Mouse (Mus musculus): ENCODE data around the gene Lbx2. TPM values are rescaled to one million over a fixed set of nuclear protein-coding genes. Genes with fewer than 3 reads are reported as not detected.

Lbx2 gene
- 0.78 TPM in 1 of 2 replicates, not detected in the other for polyA plus RNA-seq (2012; ENCODE audit: insufficient read depth, insufficient read length, missing spikeins)

DNA sequence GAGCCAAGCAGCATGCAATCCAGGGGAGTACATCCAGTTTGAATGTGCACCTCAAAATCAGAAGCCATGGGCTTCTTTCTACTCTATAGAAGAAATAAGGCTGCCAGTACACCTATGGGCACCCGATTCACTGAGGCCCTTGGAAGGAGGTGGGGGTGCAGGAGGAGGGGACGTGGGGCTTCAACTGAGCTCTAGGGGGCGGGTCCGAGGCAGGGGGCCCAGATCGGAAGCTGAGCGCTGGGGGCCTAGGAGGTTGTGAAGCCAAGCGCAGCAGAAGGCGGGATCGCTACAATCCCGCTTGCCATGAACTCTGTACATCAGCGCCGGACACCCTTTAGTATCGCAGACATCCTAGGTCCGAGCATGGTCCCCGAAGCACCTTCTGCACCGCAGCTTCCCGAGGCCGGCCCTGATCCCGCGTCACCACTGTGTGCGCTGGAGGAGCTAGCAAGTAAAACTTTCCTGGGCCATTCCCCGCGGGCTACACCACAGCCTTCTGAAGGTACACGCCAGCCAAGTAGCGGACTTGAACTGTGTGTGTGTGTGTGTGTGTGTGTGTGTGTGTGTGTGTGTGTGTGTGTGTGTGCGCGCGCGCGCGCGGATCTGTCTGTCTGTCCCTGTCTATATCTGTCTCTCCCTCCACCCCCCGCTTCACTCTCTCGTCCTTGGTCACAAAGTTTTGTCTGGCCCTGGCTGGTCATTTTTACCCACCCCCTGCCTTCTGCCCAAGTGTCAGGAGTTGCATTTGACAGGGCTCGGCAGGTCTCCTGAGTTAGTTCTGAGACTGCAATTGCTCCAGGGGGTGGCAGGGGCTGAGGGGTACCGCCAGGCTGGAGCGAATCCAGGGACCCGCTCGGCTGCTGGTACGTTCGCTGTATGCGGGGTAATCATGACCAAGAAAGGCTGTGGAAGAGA, at the start of gene Lbx2:
Gene Lbx2 (plus strand): TSS at position 247 of the 915 bp plus-strand sequence.
- TF ChIP-seq CTCF (IDR thresholded peaks at IDR 0.05; ENCODE audit: low read depth, low read length) (no peak), POLR2A (IDR thresholded peaks at IDR 0.05; ENCODE audit: borderline replicate concordance, low read depth, low read length) (no peak)
- H3K4me3 ChIP-seq (ENCODE audit: insufficient read depth, low read length) = peak within 1 kb of the TSS; percentile 53

DNA sequence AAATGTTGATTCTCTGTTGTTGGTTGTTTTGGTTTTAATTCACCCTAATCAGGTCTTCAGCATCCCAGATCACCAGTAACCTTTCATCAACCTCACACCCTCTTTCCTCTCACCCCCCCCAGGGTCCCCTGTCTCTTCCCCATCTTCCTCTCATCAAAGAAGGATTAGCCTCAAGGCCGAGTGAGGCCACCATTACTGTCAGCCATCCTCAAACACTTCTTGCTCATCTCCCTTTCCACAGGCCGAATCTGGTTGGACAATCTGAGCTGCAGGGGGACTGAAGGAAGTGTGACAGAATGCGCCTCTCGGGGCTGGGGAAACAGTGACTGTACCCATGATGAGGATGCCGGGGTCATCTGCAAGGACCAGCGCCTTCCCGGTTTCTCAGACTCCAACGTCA, 49.0 kb upstream of the Lbx2 start:
- H3K4me3 ChIP-seq (ENCODE audit: insufficient read depth, low read length) = no peak overlapping the region
- TF ChIP-seq POLR2A (IDR thresholded peaks at IDR 0.05; ENCODE audit: borderline replicate concordance, low read depth, low read length) (no peak), CTCF (IDR thresholded peaks at IDR 0.05; ENCODE audit: low read depth, low read length) (no peak)
- H3K4me1 ChIP-seq (ENCODE audit: control insufficient read depth, insufficient read depth, low read length) = peaks cover 31% of the 10 kb centered on the region
- no peak overlapping the region for H3K27ac ChIP-seq (ENCODE audit: insufficient read depth, low read depth, low read length)

More for the DNA sequence above, at the start of gene Lbx2:
- Histone ChIP-seq H3K27ac (ENCODE audit: insufficient read depth, low read depth, low read length) (no peak within 1 kb of the TSS), H3K4me1 (ENCODE audit: control insufficient read depth, insufficient read depth, low read length) (peaks cover 2% of the 10 kb centered on the region; the same call in 1 of the 2 replicates)

DNA sequence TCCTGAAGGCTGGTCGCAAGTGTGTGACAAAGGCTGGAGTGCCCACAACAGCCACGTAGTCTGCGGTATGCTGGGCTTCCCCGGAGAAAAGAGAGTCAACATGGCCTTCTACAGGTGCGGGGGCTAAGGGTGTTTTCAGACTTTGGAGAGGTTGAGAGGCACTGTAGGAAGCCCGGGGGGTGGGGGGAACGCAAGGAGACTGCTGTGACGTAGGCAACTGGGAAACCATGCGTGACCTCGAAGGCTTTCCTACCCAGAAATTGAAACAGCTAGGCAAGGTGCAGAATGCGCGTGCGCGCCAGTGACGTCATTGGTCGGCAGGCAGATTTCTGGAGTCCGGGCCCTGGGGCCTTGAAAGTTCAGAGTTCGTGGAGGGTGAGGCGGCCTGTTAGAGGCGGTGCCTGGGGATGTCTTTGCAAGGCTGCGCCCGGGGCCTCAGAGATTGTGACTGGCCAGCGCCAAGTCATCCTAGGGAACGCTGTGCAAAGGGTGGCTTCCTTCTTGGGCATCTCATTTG, 47.6 kb upstream of the Lbx2 start:
- Histone ChIP-seq H3K4me3 (ENCODE audit: insufficient read depth, low read length) (no peak overlapping the region), H3K27ac (ENCODE audit: insufficient read depth, low read depth, low read length) (peak overlapping the region; percentile 29), H3K4me1 (ENCODE audit: control insufficient read depth, insufficient read depth, low read length) (peaks cover 41% of the 10 kb centered on the region)
- TF ChIP-seq POLR2A (IDR thresholded peaks at IDR 0.05; ENCODE audit: borderline replicate concordance, low read depth, low read length) (no peak), CTCF (IDR thresholded peaks at IDR 0.05; ENCODE audit: low read depth, low read length) (no peak)

DNA sequence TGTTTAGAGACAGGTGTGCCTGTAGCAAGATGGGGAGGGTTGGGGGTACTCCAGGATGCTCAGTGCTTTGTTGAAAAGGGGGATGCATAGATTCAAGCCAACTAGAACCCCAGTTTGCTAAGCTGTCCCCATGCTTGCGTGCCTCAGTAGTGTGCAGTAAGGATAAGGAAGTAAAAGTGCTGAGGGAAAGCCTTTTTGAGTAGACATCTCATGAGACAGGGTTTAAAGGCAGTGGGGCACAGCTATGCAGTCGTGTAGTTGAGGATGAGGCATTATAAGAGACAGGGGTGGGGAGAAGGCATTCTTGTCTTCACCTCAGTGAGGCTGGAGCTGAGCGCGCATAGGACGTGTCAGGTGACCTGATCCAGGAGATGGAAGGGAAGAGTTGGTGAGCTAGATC, 45.6 kb upstream of the Lbx2 start:
- Histone ChIP-seq H3K4me3 (ENCODE audit: insufficient read depth, low read length) (no peak overlapping the region), H3K27ac (ENCODE audit: insufficient read depth, low read depth, low read length) (peak overlapping the region; percentile 76)

DNA sequence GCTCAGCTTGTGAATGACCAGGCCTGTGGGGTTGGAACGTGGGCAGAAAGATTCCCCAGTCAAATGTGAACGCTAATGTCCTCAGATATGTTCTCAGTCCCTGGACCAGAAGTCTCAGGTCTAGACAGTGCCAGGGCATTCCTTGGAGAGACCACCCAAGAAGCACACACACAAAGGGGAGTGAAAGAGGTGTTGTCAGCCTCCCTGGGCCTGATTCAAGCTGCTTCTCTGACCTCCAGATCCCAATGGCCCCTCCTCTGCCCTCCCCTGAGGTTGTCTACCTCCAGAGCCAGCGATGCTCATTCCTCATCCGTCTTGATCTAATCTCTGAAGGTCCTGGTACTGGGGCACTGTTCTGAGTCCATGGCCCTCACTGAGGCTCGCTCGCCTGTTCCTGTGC, 42.6 kb upstream of the Lbx2 start:
- Histone ChIP-seq H3K4me3 (ENCODE audit: insufficient read depth, low read length) (no peak overlapping the region), H3K4me1 (ENCODE audit: control insufficient read depth, insufficient read depth, low read length) (peaks cover 62% of the 10 kb centered on the region), H3K27ac (ENCODE audit: insufficient read depth, low read depth, low read length) (peak overlapping the region; percentile 98)
- TF ChIP-seq POLR2A (IDR thresholded peaks at IDR 0.05; ENCODE audit: borderline replicate concordance, low read depth, low read length) = 0 out of 2 replicates have a peak, but pooled peaks have one; percentile 47
- TF ChIP-seq CTCF (IDR thresholded peaks at IDR 0.05; ENCODE audit: low read depth, low read length) = no peak

More for the DNA sequence above, 45.6 kb upstream of the Lbx2 start:
- TF ChIP-seq POLR2A (IDR thresholded peaks at IDR 0.05; ENCODE audit: borderline replicate concordance, low read depth, low read length) (no peak), CTCF (IDR thresholded peaks at IDR 0.05; ENCODE audit: low read depth, low read length) (no peak)
- peaks cover 55% of the 10 kb centered on the region for H3K4me1 ChIP-seq (ENCODE audit: control insufficient read depth, insufficient read depth, low read length)

DNA sequence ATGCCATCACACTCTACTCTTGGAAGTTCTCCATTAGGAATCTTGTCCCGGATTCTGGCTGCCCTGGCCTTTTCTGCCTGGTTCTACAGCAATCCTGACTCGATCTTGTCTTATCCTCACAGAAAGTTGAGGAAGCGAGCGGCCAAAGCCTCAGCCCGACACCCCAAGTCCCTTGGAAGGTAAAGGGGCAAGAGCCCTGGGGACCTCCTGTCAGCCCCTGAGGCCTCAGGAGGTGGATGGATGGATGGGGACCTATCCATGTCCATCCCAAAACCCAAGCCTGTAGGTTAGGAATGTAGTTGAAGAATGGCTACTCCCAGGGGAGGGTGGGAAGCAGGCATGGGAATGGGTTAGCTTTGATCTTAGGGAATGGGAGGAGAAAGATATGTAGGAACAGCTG, 42.2 kb upstream of the Lbx2 start:
- Histone ChIP-seq H3K27ac (ENCODE audit: insufficient read depth, low read depth, low read length) (peak overlapping the region; percentile 98), H3K4me1 (ENCODE audit: control insufficient read depth, insufficient read depth, low read length) (peaks cover 62% of the 10 kb centered on the region), H3K4me3 (ENCODE audit: insufficient read depth, low read length) (no peak overlapping the region)
- TF ChIP-seq POLR2A (IDR thresholded peaks at IDR 0.05; ENCODE audit: borderline replicate concordance, low read depth, low read length) (no peak), CTCF (IDR thresholded peaks at IDR 0.05; ENCODE audit: low read depth, low read length) (no peak)

DNA sequence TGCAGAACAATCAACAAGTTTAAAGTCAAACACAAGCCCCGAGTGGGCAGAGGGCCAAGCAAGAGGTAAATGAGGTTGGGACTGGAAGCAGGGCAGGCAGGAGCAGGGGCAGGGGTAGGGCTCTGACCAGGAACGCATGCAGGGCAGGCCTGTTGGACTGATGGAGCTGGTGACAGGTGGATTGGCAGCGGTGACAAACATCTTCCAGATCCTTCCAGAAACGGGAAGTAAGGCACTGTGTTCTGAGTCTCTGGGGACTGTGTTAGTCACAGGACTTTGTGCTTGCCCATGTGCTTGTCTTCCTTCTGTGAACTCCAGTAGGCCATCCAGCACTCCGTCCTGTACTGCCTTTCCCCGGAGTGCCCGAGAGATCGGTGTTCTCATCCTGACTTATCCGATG, 41.4 kb upstream of the Lbx2 start:
- TF ChIP-seq POLR2A (IDR thresholded peaks at IDR 0.05; ENCODE audit: borderline replicate concordance, low read depth, low read length) = no peak
- no peak for TF ChIP-seq CTCF (IDR thresholded peaks at IDR 0.05; ENCODE audit: low read depth, low read length)
- peaks cover 60% of the 10 kb centered on the region for H3K4me1 ChIP-seq (ENCODE audit: control insufficient read depth, insufficient read depth, low read length)
- no peak overlapping the region for H3K4me3 ChIP-seq (ENCODE audit: insufficient read depth, low read length)
- H3K27ac ChIP-seq (ENCODE audit: insufficient read depth, low read depth, low read length) = peak overlapping the region; percentile 98

DNA sequence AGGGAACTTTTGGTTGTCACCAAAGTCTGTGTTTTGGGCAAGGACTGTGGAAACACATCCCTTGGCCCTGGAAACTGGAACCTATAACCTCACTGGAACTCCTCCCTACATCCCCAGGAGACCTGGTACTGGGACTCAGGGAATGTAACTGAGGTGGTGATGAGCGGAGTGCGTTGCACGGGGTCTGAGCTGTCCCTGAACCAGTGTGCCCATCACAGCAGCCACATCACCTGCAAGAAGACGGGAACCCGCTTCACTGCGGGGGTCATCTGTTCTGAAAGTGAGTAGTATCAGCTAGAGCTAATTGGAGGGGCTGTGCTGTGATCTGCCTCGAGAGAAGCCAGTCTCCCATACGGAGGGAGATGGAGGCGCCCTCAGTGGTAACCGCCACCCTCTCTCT, 36.8 kb upstream of the Lbx2 start:
- H3K4me3 ChIP-seq (ENCODE audit: insufficient read depth, low read length) = no peak overlapping the region
- TF ChIP-seq CTCF (IDR thresholded peaks at IDR 0.05; ENCODE audit: low read depth, low read length) (no peak), POLR2A (IDR thresholded peaks at IDR 0.05; ENCODE audit: borderline replicate concordance, low read depth, low read length) (no peak)
- H3K4me1 ChIP-seq (ENCODE audit: control insufficient read depth, insufficient read depth, low read length) = peaks cover 24% of the 10 kb centered on the region
- no peak overlapping the region for H3K27ac ChIP-seq (ENCODE audit: insufficient read depth, low read depth, low read length)

DNA sequence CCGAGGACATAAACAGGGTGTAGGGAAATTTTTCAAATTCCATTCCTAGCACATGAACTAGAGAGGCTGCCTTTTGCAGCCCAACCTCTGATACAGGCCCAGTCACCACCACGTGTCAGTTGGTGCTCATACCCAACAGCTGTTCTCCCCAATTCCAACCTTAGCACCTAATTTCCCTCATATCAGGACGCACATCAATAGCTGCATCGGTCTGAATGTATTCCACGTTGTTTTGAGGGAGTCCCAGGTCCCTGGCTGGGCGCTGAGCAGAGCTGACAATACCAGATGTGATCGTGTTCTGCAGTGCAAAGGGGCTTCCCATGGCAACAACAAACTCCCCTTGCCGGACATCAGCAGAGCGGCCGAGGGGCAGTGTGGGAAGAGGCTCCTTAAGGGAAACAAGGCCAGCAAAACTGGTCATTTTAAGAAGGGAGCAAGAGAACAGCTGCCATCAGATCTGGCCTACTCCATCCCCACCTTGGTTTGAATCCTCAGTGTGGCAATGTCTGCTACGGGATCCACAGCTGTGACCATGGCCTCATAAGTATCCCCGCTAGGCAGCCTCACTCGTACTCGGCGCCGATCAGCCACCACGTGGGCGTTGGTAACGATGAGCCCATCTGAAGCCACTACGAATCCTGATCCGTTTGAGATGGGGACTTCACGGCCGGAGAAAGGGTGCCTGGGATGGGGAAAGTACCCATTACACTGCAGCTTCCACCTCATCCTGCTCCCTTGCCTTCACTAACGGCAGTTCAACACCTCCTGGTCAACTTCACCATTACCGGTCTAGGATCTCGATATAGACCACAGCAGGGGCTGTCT, 32.8 kb upstream of the Lbx2 start:
- TF ChIP-seq CTCF (IDR thresholded peaks at IDR 0.05; ENCODE audit: low read depth, low read length) (peak; percentile 4; the same call in 1 of the 2 replicates), POLR2A (IDR thresholded peaks at IDR 0.05; ENCODE audit: borderline replicate concordance, low read depth, low read length) (no peak)
- Histone ChIP-seq H3K27ac (ENCODE audit: insufficient read depth, low read depth, low read length) (peak overlapping the region; percentile 68), H3K4me1 (ENCODE audit: control insufficient read depth, insufficient read depth, low read length) (0 out of 2 replicates have a peak, but pooled peaks cover 5% of the 10 kb centered on the region), H3K4me3 (ENCODE audit: insufficient read depth, low read length) (peak overlapping the region; percentile 86)

Data from bone marrow macrophage, adult 2 months (primary cell).